Mouse (Mus musculus): ENCODE measurements at regions not wholly inside any gene's neighbourhood (a gene's known extent, or its start where the extent isn't known, plus 50 kb on each side); places are given as distances from the start of the nearest gene placed in this dataset.
A peak's percentile ranks its signal among the peaks of the same experiment; 100 is the strongest.

GRCm38 (mm10) chrX:85971973-85972372, 72.0 kb upstream of the Samt3 start:
- intact Hi-C loops (cut with DNase I): no loop called here
- no peak overlapping the region for H3K4me3 ChIP-seq
- peak; percentile 50 for TF ChIP-seq CTCF (IDR thresholded peaks at IDR 0.05)
- no peak overlapping the region for H3K27ac ChIP-seq
- no peak for DNase-seq

DNA sequence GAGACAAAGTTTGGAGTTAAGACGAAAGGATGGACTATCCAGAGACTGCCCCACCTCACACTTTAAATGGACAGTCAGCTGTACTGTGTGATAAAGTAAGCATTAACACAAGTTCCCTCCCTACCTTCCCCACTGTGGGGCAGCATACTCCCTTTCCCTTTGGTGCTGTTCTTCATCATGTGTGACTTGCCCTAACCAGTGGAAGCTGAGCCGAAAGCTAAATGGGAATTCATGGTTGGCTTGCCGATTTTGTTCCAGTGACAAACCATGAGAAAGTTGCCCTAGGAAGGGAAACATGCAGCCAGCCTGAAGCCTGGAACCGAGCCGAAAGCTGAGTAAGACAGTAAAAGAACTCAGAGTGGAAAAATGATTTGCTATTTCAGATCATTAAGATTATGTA, 62.9 kb upstream of the Samt3 start:
- no peak for TF ChIP-seq CTCF (IDR thresholded peaks at IDR 0.05)
- intact Hi-C loops (cut with DNase I): no loop called here

More for the DNA sequence above, 62.9 kb upstream of the Samt3 start:
- Histone ChIP-seq H3K4me3 (no peak overlapping the region), H3K27ac (no peak overlapping the region)
- DNase-seq: no peak

Measured in gastrocnemius, adult 2 months (tissue).